Mouse (Mus musculus) lung, embryonic 15.5 days (tissue): Measurements from ENCODE around the gene Tbca. TPM values are rescaled to one million over a fixed set of nuclear protein-coding genes. Genes with fewer than 3 reads are reported as not detected.

Source experiments
- ATAC-seq: fragments of 200-750 bp; cut with Nextera tagmentation; 2 replicates; pipeline ENCODE4 v1.8.0; 2017; ENCODE audit warnings: moderate number of reproducible peaks, borderline replicate concordance; ENCODE audit not compliant: low FRiP score, low TSS enrichment; ENCODE audit errors: extremely low read depth
- H3K27ac ChIP-seq: fragments of 300-500 bp; sonication (generic); 2 replicates; pipeline ENCODE4 v1.5.1; 2015; ENCODE audit warnings: moderate library complexity, mild to moderate bottlenecking, inconsistent platforms
- H3K27me3 ChIP-seq: fragments of 300-500 bp; sonication (generic); 2 replicates; pipeline ENCODE4 v1.6.1; 2015; ENCODE audit warnings: inconsistent platforms
- H3K36me3 ChIP-seq: fragments of 300-500 bp; sonication (generic); 2 replicates; pipeline ENCODE4 v1.6.1; 2015; ENCODE audit warnings: inconsistent platforms
- H3K4me1 ChIP-seq: fragments of 300-500 bp; sonication (generic); 2 replicates; pipeline ENCODE4 v1.6.1; 2015; ENCODE audit warnings: inconsistent platforms
- H3K4me2 ChIP-seq: fragments of 300-500 bp; sonication (generic); 2 replicates; pipeline ENCODE4 v1.6.1; 2015; ENCODE audit warnings: inconsistent platforms, mild to moderate bottlenecking, moderate library complexity
- H3K4me3 ChIP-seq: fragments of 300-500 bp; sonication (generic); 2 replicates; pipeline ENCODE4 v1.5.1; 2015; ENCODE audit warnings: mild to moderate bottlenecking, inconsistent platforms
- H3K9ac ChIP-seq: fragments of 300-500 bp; sonication (generic); 2 replicates; pipeline ENCODE4 v1.6.1; 2015; ENCODE audit warnings: inconsistent platforms
- H3K9me3 ChIP-seq: fragments of 300-500 bp; sonication (generic); 2 replicates; pipeline ENCODE4 v1.6.1; 2016; ENCODE audit warnings: inconsistent platforms
- WGBS: fragments of 180-500 bp; shearing (Covaris S2); methylation state at CpG from one replicate; pipeline ENCODE4 v1.1.7; 2015; 5-methylcytosine and 5-hydroxymethylcytosine counted together
- polyA plus RNA-seq: library from polyadenylated mRNA; unstranded; fragments of >200 nt; fragmentation: Nextera tagmentation; extraction: Ambion mirVana; gene quantifications from 2 replicates; pipeline ENCODE4 v1.2.1, GENCODE M21; 2015

The Tbca gene
- polyA plus RNA-seq, 1 experiment from 2014 or later = 208 TPM

DNA sequence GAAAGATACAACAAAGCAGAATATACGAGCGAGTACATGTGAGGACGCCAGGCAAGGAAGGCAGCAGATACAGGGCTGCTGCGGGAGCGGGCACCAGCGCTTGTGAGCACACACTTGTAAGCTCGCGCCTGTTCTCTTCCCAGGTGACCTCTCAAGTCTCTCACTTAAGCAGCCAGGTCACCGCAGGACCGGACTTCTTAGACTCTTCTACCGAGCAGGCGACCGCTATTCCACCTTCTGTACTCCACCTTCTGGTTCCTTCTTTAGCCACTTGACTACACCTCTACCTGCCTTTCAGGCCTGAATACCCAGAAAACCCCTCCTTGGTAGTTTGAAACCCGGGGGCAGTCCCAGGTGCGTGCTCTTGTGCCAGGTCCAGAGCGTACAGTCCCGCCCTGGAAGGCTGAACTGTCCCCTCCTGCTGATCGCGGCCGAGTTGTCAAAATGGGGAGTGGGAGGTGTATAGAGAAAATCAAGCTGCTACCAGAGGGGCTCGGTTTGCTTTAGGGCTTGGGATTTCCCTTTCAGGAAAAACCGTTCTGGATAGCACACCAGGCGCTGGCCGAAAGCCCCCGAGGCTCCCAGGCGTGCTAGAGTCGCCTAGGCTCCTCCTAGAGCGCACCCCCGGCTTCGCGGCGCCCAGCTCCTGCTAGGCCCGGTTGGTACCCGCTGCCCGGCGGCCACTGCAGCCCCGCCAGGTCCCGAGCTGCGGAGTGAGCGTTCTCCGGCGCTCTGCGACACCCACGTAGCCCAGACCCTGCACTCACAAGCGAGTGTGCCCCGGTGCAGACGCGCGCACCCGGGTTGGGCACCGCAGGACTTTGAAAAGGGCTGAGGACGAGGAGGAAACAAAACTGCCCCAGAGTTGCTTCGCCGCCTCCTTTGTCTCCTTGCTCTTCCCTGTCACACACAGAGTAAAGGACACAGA is 84.7 kb downstream of the Tbca start:
- no peak for ATAC-seq
- no peak overlapping the region for H3K4me2 ChIP-seq
- H3K27me3 ChIP-seq = peaks cover 98% of the 10 kb centered on the region
- H3K9me3 ChIP-seq = no peaks in the 10 kb centered on the region
- 1% methylated on average over 54 of the region's 54 CpGs for WGBS
- no peak overlapping the region for H3K9ac ChIP-seq
- H3K4me1 ChIP-seq = peaks cover 5% of the 10 kb centered on the region
- no peaks in the 10 kb centered on the region for H3K36me3 ChIP-seq
- H3K27ac ChIP-seq = no peak overlapping the region
- no peak overlapping the region for H3K4me3 ChIP-seq

DNA sequence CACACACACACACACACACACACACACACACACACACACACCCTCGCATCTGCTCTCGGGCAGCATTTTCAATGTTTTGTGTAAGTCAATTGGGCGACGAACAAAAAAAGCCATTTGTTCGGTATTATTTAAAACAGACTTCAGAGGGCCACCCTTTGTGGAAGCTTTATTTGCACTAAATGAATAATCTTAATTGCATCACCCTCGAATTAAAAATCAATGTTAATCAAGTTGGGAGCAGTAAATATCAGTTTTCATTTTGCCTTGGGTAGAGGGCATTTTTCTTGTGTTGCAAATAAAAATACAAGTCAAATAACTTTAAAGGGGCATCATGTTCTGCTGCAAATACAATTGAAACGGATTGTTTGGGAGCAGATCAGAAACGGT is 85.3 kb downstream of the Tbca start:
- ATAC-seq = no peak
- H3K4me2 ChIP-seq = no peak overlapping the region
- 3% methylated on average over 8 of the region's 8 CpGs for WGBS

DNA sequence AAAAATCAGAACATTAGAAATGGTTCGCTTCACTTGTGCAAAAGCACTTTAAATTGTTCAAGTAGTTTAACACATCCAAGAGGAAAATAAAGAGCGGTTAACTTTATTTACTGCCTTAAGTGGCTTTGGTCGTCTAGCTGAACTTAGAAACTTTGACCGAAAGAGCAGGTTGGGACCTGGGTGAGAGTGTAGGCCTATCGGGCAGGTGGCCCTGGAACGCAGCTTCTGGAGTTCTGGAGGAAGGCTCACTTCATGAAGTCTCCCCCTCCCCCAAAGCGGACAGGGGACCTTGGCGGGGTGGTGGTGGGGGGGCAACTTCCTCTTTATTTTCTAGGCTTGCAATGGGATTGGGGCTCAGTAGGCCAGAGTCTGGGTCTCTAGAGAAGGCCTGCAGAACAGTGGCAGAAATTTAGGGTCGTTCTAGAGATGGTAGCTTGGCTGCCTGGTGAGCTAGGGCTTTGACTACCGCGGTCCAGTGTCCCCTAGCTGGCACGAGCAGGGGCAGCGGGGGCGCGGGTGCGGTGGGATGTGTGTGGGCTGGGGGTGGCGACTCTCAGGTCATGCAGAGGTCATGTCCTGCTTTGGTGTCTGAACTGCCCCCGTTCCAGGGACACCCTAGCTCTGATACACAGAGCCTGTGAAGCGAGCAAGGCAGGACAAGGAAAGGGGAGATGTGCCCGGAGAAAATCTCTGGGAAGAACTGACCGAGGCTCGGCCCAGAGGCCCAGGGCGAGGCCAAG is 86.1 kb downstream of the Tbca start:
- H3K4me2 ChIP-seq = no peak overlapping the region
- WGBS = 3% methylated on average over 21 of the region's 23 CpGs
- no peaks in the 10 kb centered on the region for H3K36me3 ChIP-seq
- no peak overlapping the region for H3K27ac ChIP-seq
- no peak overlapping the region for H3K9ac ChIP-seq
- H3K4me3 ChIP-seq = no peak overlapping the region
- no peaks in the 10 kb centered on the region for H3K4me1 ChIP-seq
- ATAC-seq = 0 out of 2 replicates have a peak, but pooled peaks have one; percentile 11
- H3K27me3 ChIP-seq = peaks cover 88% of the 10 kb centered on the region
- no peaks in the 10 kb centered on the region for H3K9me3 ChIP-seq

More for the DNA sequence above, 85.3 kb downstream of the Tbca start:
- no peaks in the 10 kb centered on the region for H3K9me3 ChIP-seq
- H3K9ac ChIP-seq = no peak overlapping the region
- no peaks in the 10 kb centered on the region for H3K4me1 ChIP-seq
- H3K27me3 ChIP-seq = peaks cover 93% of the 10 kb centered on the region
- no peak overlapping the region for H3K27ac ChIP-seq
- H3K36me3 ChIP-seq = no peaks in the 10 kb centered on the region
- no peak overlapping the region for H3K4me3 ChIP-seq

DNA sequence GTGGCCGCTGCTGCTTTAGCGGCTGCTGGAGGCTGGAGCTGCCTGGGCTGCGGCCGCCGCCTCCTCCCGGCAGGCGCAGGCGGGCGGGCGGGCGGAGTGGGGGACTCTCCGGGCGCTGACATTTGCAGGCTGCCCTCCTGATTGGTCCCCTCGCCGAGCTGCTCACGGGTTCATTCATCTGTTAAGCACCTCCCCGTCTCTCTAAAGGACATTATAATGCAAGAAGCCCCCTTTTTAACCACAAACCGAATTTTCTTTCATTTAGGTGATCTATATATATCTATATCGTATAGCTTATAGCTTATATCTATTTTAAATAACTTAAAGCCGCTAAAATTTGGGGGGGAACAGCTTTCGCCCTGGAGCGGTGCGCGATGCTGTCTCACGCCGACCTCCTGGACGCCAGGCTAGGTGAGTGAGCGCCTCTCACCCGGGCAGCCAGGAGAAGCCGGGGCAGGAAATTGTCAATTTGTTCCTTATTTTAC is 86.7 kb downstream of the Tbca start, which contains the start of gene Otp:
Otp (plus strand) TSS at position 207 of the 485 bp plus-strand sequence.
- no peak within 1 kb of the TSS for H3K4me2 ChIP-seq
- H3K9ac ChIP-seq = no peak within 1 kb of the TSS
- under 1% methylated on average over 30 of the region's 30 CpGs for WGBS
- peaks cover 88% of the 10 kb centered on the region for H3K27me3 ChIP-seq
- ATAC-seq = no peak
- H3K4me1 ChIP-seq = no peaks in the 10 kb centered on the region
- H3K36me3 ChIP-seq = no peaks in the 10 kb centered on the region
- H3K4me3 ChIP-seq = no peak within 1 kb of the TSS
- H3K9me3 ChIP-seq = no peaks in the 10 kb centered on the region
- H3K27ac ChIP-seq = no peak within 1 kb of the TSS

DNA sequence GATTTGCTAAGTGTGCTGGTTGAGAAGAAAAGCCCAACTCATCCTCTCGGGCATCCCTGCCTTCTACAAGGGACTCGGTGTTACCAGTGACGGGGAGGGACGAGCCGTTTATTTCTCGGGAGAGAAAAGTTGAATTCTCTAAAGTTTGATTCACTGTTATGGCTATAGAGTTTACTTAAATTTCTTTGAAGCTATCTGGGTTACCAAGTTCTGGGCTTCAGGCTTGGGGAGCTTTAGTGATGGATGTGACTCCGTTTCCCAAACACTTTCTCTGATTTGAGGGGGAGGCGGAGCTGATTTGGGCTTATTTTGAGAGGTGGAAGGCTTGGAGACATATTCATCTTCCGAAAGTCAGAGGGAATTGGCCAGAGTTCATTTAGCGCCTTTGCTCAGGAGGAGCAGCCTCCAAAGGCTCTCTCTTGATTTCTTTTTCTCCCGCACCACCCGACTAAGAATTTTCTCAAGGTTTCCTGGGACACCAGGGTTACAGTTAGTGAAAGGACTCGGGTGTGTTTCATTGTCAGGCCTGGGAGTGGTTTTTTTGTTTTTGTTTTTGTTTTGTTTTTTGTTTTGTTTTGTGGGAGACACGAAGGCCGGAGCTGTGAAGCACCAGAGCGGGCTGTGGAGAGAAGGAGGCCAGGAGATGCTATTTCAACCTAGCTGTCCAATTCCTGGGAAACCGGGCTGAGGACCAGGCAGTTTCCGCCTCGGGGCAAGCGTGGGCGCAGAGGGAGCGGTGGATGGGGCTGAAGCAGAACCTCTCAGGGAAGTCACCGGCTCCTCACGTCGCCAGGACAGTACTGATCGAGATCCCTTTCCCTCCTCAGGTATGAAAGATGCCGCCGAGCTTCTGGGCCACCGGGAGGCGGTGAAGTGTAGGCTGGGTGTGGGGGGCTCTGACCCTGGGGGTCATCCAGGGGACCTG is 87.8 kb downstream of the Tbca start:
- no peaks in the 10 kb centered on the region for H3K4me1 ChIP-seq
- WGBS = 2% methylated on average over 30 of the region's 30 CpGs
- no peaks in the 10 kb centered on the region for H3K9me3 ChIP-seq
- peaks cover 88% of the 10 kb centered on the region for H3K27me3 ChIP-seq
- no peak overlapping the region for H3K9ac ChIP-seq
- ATAC-seq = no peak
- no peak overlapping the region for H3K4me3 ChIP-seq
- no peak overlapping the region for H3K4me2 ChIP-seq
- no peak overlapping the region for H3K27ac ChIP-seq
- no peaks in the 10 kb centered on the region for H3K36me3 ChIP-seq

DNA sequence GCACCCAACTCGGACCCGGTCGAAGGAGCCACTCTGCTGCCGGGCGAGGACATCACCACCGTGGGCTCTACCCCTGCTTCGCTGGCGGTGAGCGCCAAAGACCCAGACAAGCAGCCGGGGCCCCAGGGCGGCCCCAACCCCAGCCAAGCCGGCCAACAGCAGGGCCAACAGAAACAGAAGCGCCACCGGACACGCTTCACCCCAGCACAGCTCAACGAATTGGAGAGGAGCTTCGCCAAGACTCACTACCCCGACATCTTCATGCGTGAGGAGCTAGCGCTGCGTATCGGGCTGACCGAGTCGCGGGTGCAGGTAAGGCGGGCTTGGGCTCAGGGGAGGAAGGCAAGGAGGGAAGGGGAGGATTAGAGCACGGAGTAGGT is 88.5 kb downstream of the Tbca start:
- Histone ChIP-seq H3K9me3 (no peaks in the 10 kb centered on the region), H3K4me3 (no peak overlapping the region), H3K4me1 (no peaks in the 10 kb centered on the region), H3K27me3 (peaks cover 88% of the 10 kb centered on the region), H3K9ac (no peak overlapping the region), H3K4me2 (no peak overlapping the region), H3K27ac (no peak overlapping the region), H3K36me3 (no peaks in the 10 kb centered on the region)
- under 1% methylated on average over 27 of the region's 27 CpGs for WGBS
- ATAC-seq = no peak

DNA sequence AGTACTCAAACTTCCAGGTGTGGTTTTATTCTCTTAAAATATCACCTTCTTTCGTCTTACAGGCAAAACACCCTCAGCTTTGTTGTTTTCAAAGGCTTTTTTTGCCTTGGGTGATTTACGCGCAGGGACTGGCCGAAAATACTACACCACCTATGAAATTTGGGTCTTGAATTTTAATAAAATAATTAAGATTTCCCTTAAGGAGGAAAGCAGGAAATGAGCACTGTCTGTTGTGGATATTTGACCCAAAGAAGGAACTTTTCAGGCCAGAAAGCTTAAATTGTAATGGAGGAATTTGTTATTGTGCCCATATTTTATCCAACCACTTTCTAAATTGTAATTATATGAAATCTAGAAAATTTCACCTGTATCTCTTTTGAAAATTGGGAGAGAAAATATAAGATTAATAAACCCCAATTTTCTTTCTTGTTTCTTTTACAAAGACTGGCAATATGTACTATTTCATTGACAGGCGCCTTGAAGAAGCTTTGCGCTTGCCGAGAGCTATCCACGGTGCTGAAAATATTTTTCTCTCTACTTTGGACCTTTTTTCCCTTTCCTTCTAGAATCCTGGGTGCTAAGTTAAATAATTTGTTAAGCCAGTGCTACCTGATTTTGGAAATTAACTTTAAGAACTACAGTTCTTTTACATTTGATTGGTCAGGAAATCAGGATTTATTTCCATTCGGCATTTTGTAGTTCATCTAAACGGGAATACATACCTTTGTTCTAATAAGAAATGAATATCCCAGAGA is 89.5 kb downstream of the Tbca start:
- H3K9me3 ChIP-seq = no peaks in the 10 kb centered on the region
- no peak overlapping the region for H3K4me3 ChIP-seq
- H3K4me2 ChIP-seq = no peak overlapping the region
- 15% methylated on average over 10 of the region's 10 CpGs for WGBS
- peaks cover 88% of the 10 kb centered on the region for H3K27me3 ChIP-seq
- ATAC-seq = no peak
- H3K9ac ChIP-seq = no peak overlapping the region
- no peak overlapping the region for H3K27ac ChIP-seq
- H3K36me3 ChIP-seq = no peaks in the 10 kb centered on the region
- peaks cover 9% of the 10 kb centered on the region for H3K4me1 ChIP-seq

DNA sequence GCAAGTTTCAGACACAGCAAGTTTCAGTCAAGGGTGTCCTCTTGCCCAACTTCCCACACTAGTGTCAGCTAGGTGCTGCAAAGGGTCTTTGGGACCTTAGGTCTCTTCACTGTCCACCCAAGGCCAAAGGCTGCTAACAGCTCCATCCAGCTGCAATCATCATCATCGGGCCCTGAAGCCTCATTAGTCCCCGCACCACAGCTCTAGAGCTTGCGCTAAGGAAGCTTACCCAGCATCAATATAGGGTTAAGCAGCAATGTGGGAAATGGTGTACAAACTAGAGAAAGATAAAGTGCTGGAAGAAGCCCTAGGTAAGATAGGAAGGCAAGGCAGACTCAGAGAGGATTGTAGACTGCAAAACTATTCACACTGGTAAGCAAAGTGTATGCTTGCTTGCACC is 92.5 kb downstream of the Tbca start:
- Histone ChIP-seq H3K4me3 (no peak overlapping the region), H3K9ac (no peak overlapping the region), H3K9me3 (no peaks in the 10 kb centered on the region), H3K27ac (no peak overlapping the region), H3K4me2 (no peak overlapping the region), H3K27me3 (peaks cover 88% of the 10 kb centered on the region), H3K36me3 (no peaks in the 10 kb centered on the region), H3K4me1 (peaks cover 27% of the 10 kb centered on the region)
- ATAC-seq = no peak
- 5% methylated on average over 3 of the region's 3 CpGs for WGBS

DNA sequence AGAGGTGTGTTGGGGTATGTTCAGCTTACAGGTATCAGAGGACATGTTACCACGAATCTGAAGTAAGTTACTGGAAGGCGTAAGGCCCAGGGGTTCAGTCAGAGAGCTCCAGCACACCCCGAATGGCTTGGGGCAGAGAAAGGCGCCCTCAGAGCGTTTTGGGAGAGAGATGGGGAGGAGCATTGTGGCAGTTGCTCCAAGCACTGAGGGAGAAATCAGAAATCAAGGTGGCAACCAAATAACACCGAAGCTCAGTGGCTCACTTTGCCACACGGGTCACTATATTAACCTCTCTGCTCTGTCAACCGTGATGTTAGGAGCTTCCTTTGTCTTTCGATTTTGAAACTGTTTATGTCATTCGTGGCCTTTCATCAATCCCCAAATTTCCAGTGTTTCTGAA is 93.5 kb downstream of the Tbca start:
- peaks cover 27% of the 10 kb centered on the region for H3K4me1 ChIP-seq
- 3% methylated on average over 10 of the region's 10 CpGs for WGBS
- no peak overlapping the region for H3K4me2 ChIP-seq
- no peak overlapping the region for H3K27ac ChIP-seq
- ATAC-seq = no peak
- no peaks in the 10 kb centered on the region for H3K9me3 ChIP-seq
- H3K9ac ChIP-seq = no peak overlapping the region
- no peak overlapping the region for H3K4me3 ChIP-seq
- H3K27me3 ChIP-seq = peaks cover 88% of the 10 kb centered on the region
- no peaks in the 10 kb centered on the region for H3K36me3 ChIP-seq

DNA sequence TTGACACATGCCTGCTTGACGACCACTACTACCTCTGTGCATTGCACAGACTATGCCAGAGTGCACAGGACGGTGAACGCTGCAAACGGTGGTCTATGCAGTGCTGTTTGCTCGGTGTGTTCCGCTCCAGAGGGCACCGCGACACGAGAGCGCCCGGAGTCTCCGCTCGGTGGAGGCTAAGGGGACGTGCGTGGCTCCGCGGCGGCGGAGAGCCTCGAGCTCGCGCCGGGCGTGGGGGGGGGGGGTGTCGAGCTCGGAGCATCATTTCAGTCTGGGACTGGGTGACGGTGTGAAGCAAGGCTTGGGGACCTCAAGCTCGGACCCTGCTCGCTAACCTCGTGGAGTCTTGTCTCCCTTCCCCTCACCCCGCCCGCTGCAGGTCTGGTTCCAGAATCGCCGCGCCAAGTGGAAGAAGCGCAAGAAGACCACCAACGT is 94.0 kb downstream of the Tbca start:
- H3K9ac ChIP-seq = no peak overlapping the region

More for the DNA sequence above, 94.0 kb downstream of the Tbca start:
- Histone ChIP-seq H3K4me3 (peak overlapping the region; percentile 45), H3K9me3 (no peaks in the 10 kb centered on the region), H3K27ac (no peak overlapping the region), H3K36me3 (no peaks in the 10 kb centered on the region), H3K4me1 (peaks cover 27% of the 10 kb centered on the region), H3K4me2 (peak overlapping the region; percentile 90), H3K27me3 (peaks cover 88% of the 10 kb centered on the region)
- peak; percentile 57; the same call in 1 of the 2 replicates for ATAC-seq
- WGBS = under 1% methylated on average over 37 of the region's 37 CpGs
